Mouse (Mus musculus) ovary, adult 2 months (tissue): Measurements from ENCODE around the gene Xkr7. TPM values are rescaled to one million over a fixed set of nuclear protein-coding genes. Genes with fewer than 3 reads are reported as not detected.

Experiments used
- polyA plus RNA-seq: library from polyadenylated mRNA; depleted of rRNA; stranded (reverse); fragments of >200 nt; gene quantifications from 2 replicates; pipeline ENCODE4 v1.2.3, GENCODE M21; 2012; rRNA removed

Gene Xkr7
- polyA plus RNA-seq = not detected in 2 replicates

DNA sequence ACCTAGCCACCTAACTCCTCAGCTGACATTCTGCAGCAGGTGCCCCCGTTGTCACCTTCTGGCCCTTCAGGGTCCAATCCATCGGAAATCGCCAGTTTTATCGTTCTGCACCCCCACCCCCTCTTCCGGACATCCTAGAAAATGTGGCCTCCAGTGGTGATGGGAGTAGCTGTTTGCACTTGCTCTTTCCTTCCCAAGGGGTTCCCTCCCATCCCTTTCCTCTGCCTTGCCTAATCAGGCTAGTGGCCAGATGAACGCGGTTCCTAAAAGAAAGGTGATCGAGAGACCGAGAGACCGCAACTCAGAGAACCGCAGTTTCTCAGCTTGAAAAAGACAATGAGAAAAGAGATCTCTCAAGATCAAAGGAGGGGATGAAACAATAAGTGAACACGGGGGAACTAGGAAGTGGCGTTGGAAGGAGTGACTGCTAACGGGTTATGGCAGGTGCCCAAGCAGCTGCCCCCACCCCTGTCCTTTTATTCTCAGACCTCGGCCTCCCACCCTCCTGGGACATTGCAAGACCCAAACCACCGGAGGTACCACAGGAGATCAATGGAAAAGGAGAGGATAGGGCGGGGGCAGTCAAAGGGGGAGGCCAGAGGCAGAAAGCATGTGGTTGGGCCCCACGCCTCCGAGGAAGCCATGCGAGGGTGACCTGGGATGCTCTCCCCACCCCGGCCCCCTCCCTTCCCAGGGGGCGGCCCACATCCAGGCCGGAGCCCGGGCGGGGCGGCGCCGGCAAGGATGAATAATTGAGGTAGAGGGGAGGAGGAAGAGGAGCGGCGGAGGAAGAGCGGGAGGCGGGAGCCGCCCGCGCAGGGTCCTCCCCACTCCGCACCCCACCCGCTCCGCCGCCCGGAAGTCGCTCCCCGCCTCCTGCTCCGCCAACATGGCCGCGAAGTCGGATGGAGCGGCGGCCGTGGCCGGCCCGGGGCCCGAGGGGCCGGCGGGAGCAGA is at the start of gene Xkr7:
Gene Xkr7, plus strand, starts transcription at position 727 of the 957 bp plus-strand sequence.

DNA sequence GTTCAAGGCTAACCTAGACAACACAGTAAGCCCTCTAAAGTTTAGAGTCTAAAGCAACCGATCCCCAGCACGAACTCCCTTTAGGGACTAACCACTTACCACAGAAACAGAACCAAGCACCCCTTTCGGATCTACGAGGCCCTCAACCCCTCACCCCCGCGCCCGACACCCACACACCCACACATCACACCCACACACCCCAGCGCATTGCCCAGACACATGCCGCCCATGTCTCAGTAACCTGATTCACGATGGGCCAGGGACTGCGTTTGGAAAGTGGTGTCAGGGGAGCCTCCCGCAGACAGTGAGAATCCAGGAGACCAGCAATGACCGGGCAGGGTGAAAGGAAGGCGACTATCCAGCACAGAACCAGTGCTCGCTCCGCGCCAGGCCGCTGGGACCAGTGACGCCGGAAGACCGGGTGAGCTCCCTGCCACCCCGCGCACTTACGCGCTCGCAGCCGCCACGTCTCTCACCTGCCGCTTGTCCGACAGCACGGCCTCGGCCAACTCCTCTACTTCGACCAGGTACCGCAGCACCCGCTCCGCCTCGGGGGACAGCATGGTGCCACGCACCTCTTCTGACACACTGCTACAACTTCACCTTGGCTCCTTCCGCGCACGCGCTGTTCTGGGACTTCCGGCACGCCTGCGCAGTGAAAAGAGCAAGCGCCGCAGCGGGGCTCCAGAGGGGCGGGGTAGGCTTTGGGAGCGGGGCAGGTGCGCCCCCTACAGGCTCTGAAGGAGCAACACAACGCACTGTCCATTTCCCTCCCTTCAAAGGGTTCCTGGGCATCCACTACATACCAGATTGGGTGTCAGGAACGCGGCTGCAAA is 16.7 kb upstream of the Xkr7 start, which contains the start of gene Pdrg1:
Gene Pdrg1, minus strand, starts transcription at position 670 of the 836 bp plus-strand sequence.

DNA sequence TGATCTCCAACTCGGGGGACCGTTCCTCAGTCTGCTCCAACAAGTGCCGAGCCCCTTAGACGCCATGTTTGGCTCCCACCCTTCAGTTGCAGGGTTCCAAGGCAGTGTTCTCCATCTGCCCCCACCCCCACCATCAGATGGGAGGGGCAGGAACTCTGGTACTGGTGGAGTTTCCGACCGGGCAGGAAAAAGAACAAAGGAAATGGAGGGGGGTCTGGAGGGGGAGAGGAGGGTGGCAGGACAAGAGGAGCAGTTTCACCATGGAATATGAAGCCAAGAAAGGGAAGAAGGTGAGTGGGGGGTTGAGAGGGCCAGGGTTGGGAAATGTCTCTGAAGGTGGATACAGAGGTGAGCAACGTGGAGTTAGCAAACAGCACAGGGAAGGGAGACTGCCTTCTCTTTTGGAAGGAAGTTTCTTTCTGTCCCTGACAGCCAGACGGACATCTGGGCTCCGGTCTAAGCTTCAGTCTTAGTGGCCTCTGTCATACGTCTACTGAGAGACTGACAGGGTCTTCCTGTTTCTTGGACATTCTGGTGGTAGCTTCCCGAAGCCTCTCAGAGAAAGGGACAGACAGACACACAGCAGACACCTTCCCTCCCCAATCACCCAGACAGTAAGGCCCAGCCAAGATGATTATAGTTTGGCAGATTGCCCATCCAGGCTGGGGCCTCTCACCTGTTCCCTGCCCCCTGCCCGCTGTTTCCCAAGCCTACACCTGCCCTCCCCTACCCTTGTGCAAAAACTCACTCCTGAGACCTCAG is 34.3 kb downstream of the Xkr7 start, which contains the start of gene Ccm2l:
Gene Ccm2l, plus strand, starts transcription at position 209 of the 762 bp plus-strand sequence.

Other genes with a start within 250 kb of the Xkr7 start
- gene Bcl2l1, start 200.1 kb upstream of the Xkr7 start, polyA plus RNA-seq = 45.3 and 60.1 TPM in 2 replicates
- gene Tpx2, start 183.9 kb upstream of the Xkr7 start, polyA plus RNA-seq = 2.6 and 3.6 TPM in 2 replicates
- gene Mylk2, start 120.5 kb upstream of the Xkr7 start, polyA plus RNA-seq = 0.08 and 0.09 TPM in 2 replicates
- gene Foxs1, start 98.6 kb upstream of the Xkr7 start, polyA plus RNA-seq = 57.4 and 78.2 TPM in 2 replicates
- 0.59 and 1.1 TPM in 2 replicates for gene Dusp15, start 80.2 kb upstream of the Xkr7 start, polyA plus RNA-seq
- gene Ttll9, start 69.4 kb upstream of the Xkr7 start, polyA plus RNA-seq = 3.0 and 4.0 TPM in 2 replicates
- 51.4 and 72.3 TPM in 2 replicates for gene Pdrg1, start 16.4 kb upstream of the Xkr7 start, polyA plus RNA-seq
- 30.9 and 35.6 TPM in 2 replicates for gene Ccm2l, start 34.1 kb downstream of the Xkr7 start, polyA plus RNA-seq
- 8.4 and 10.4 TPM in 2 replicates for gene Hck, start 76.6 kb downstream of the Xkr7 start, polyA plus RNA-seq
- gene Tm9sf4, start 129.5 kb downstream of the Xkr7 start, polyA plus RNA-seq = 39.1 and 46.2 TPM in 2 replicates
- gene Tspyl3, start 193.6 kb downstream of the Xkr7 start, polyA plus RNA-seq = 11.0 and 11.5 TPM in 2 replicates
- gene Plagl2, start 209.6 kb downstream of the Xkr7 start, polyA plus RNA-seq = 6.9 and 7.8 TPM in 2 replicates
- 37.6 and 38.4 TPM in 2 replicates for gene Pofut1, start 209.7 kb downstream of the Xkr7 start, polyA plus RNA-seq